In the genomic region with DNA sequence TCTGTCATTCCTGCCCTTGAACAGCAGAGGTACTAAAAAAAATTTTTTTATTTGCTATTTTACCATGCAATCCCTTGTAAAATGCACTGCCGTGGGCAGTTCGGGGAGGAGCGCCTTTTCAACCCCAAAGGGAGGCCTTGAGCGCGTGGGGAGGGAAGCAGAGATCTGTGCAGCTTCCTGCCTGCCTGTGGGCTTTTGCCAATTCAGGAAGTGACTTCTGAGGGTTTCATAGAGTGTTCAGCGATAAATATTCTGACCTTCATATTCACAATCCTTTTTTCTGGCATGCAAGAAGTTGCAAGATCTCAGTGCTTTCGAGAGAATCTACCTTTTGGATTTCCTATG, we compare ENCODE assay signal across 10 mouse cellular contexts.
DNase-seq lines count a peak whose midpoint lies in the region; ATAC-seq and TF ChIP-seq lines count a peak whose summit lies in the region.
"Had no signal": no experiment of that assay in that cellular context is flagged by ENCODE, and none has a peak within 500 bp of the region (broad histone marks: within the 10 kb centered on the region; RNA-seq: fewer than 3 reads in every experiment).

No protein-coding gene starts in this region.

- no peak for TF ChIP-seq CTCF in cerebellum, adult 2 months (IDR thresholded peaks at IDR 0.05; ENCODE audit: borderline replicate concordance, insufficient read depth, low read depth, low read length)

- H3K4me1 ChIP-seq in cerebellum, adult 2 months (ENCODE audit: control insufficient read depth, insufficient read depth, low read length) = no peaks in the 10 kb centered on the region

- intact Hi-C loops in heart, postnatal 14 days (cut with DNase I) = no loop called here

- H3K27ac ChIP-seq in cerebellum, adult 2 months (ENCODE audit: insufficient read depth, low read length) = no peak overlapping the region

- H3K4me3 ChIP-seq in cerebellum, adult 2 months (replicated peaks; ENCODE audit: insufficient read depth, low read depth, low read length) = no peak overlapping the region

- ATAC-seq in megakaryocyte-erythroid progenitor cell, adult 5-6 weeks (replicated peaks; ENCODE audit: low FRiP score, low TSS enrichment, poor library complexity, severe bottlenecking) = no peak

- 78% methylated on average over 7 of the region's 7 CpGs for WGBS in cerebellum, adult 2 months

- no peaks in the 10 kb centered on the region for H3K27me3 ChIP-seq in cerebellum, adult 2 months (ENCODE audit: control insufficient read depth, insufficient read depth, low read length)

- DNase-seq in ovary, adult 18-20 months (ENCODE audit: low spot score) = peak; percentile 65
- no peak for DNase-seq in ovary, postnatal 14 days (ENCODE audit: low spot score)
- peak; percentile 40 to 48 for DNase-seq in heart, postnatal 14 days
- DNase-seq in kidney, postnatal 4 days = peak; percentile 56 to 69
- peak; percentile 53 for DNase-seq in thymus, postnatal 14 days
- DNase-seq in cerebellum, adult 11-12 months = no peak
- DNase-seq in cerebellum, adult 2 months = no peak
- DNase-seq: cerebellum, adult 9-10 months; layer of hippocampus, adult 9-11 months had no signal

- no peak for TF ChIP-seq POLR2A in cerebellum, adult 2 months (IDR thresholded peaks at IDR 0.05; ENCODE audit: borderline replicate concordance, insufficient read depth, low read length)

Comparison
In these comparisons a context has a peak if more than half of its experiments do, and no peak if none do; other contexts are left out.
1. DNase-seq: peak in ovary, adult 18-20 months (single experiment), heart, postnatal 14 days (2 of 2), kidney, postnatal 4 days (2 of 2) and thymus, postnatal 14 days (single experiment); none in ovary, postnatal 14 days (single experiment), cerebellum, adult 11-12 months (single experiment) and cerebellum, adult 2 months (0 of 2).